Mouse (Mus musculus): ENCODE measurements around the gene Fgf3.

Fgf3 gene

DNA sequence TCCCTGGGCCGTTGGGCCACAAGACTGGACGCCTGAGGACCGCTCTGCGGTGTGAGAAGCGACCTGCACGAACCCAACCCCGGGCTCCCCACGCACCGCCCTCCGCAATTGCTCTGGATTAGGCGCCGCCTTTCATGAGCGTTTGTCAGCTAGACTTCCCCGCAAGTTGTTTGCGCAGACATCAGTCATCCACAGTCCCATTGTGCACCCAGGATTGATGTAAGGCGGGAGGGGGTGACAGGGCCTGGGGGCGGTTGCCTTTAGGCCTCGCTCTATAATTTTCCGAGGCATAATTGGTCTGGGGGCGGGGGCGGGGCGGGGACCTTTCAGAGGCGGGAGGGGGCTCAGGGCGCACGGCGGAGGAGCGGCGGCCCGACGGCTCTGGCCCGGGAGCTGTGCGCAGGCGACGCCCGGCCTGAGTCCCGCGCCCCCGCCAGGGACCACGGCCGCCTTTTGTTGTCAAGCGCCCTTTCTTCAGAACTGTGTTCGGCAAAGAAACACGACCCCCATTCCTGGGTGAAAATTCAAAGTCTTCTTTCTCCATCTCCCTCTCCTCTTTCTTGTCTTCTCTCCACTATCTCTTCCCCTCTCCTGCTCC lies at the start of gene Fgf3:
TSS of gene Fgf3 (plus strand) at position 193 of the 598 bp plus-strand sequence.
- no peak for DNase-seq

GRCm38 (mm10) chr7:144788631-144789030 lies 49.3 kb upstream of the Fgf3 start:
- no peak for DNase-seq

DNA sequence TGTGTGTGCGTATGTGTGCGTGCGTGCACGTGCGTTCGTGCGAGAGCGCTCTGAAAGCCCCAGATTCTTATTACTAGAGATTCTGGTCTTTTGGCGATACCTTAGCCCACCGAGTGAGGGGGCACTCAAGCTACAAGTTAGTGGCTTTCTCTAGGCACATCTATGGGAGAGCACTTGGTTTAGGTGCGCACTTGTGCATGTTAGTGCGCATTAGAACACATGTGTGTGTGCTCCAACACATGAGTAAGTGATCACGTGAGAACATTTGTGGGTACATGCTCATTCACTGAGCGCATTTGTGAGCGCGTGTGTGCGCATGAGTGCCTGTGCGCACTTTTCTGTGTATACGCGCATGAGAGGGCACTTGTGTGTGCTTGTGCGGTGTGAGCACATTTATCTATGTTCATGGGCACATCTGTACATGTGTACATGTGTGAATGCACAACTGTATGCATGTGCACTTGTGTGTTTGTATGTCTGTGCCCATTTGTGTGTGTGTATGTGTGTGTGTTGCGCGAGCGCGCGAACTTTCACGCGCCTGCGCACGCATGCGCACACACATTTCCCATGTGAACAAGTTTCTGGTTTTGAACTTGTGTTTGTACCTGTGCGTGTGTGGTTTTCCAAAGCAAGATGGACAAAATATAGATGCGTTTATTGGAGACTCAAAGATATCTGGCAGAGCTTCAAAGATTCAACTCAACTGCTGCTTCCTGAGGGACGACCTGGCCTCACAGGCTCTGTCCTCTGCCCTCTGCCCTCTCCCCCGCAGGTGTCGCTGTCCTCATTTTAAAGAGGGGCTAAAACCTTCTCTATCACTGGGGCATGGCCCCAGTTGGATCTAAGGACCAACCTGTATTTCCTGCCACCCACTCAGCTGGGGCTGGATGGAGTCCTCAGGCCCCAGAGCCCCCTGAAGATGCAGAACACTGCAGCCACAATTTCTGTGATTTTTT lies 48.0 kb upstream of the Fgf3 start:
- DNase-seq: no peak

GRCm38 (mm10) chr7:144791426-144791825 lies 46.5 kb upstream of the Fgf3 start:
- DNase-seq: no peak

- DNase-seq: no peak
These were observed 44.6 kb upstream of the Fgf3 start for GRCm38 (mm10) chr7:144793296-144793695.

- no peak for DNase-seq
These were observed 41.9 kb upstream of the Fgf3 start for GRCm38 (mm10) chr7:144795976-144796474.

- no peak for DNase-seq
These were observed 40.7 kb upstream of the Fgf3 start for GRCm38 (mm10) chr7:144796986-144797735.

GRCm38 (mm10) chr7:144798471-144798870 lies 39.4 kb upstream of the Fgf3 start:
- DNase-seq: no peak

- DNase-seq: no peak
These were observed 30.8 kb upstream of the Fgf3 start for GRCm38 (mm10) chr7:144807036-144807435.

- DNase-seq: no peak
These were observed 29.8 kb upstream of the Fgf3 start for GRCm38 (mm10) chr7:144807976-144808577.

- no peak for DNase-seq
These were observed 26.4 kb upstream of the Fgf3 start for GRCm38 (mm10) chr7:144811521-144811920.

DNA sequence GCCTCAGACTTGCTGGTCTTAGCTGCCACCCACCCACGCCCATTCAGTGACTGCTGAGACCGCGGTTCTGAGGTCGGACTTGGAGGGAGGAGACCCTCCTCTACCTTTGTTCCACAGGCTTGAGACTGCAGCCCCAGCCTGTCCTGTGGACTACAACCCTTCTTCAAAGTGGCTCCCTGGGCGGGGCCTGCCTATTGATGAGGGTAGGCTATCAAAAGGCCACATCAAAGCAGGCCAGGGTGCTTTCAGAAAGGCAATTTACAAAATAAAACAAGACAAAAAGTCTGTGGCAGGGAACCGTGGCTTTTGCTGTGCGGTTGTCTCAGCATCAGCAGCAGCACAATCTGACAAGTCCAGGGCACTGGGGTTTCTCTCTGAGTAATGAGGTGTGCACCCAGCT lies 16.0 kb upstream of the Fgf3 start:
- DNase-seq: no peak

DNA sequence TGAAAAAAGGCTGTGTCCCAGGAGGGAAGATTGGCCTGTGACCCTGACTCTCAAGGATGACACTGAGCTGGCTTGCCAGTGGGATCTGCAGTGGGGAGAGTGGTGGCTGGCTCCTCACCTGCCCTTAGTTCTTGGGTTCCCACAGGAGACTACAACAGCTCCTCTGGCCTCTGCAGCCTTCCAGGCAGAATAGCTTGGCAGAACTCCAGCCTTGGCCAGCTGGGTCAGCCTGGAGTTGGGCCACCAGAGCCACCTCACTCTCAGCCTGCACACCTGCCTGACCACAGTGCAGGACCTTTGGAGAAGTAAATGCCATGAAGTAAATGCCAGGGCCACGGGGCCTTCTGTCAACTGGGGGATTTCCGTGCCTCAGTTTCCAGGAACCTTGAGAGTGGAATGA lies 13.9 kb upstream of the Fgf3 start:
- no peak for DNase-seq

- DNase-seq: no peak
These were observed 9.5 kb upstream of the Fgf3 start for GRCm38 (mm10) chr7:144828369-144828768.

GRCm38 (mm10) chr7:144838522-144839503 lies 930 bp downstream of the Fgf3 start:
- DNase-seq: no peak

DNA sequence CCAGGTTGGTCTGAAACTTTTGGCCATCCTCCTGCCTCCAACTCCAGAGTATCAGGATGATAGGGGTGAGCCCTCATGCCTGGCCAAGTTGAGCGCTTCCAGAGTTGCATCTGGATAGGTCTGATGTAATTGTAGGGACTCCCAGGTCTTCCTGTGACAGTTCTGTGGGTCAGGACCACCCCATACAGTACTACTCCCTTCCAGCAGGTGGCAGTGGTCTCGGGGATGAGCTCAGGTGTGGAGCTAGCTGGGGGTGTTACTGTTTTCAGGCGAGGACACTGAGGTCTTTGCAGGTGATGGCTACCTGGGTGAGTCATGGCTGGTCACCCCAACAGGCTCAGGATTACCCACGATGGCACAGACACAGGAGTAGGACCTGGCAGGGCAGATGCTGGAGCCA lies 8.3 kb downstream of the Fgf3 start:
- no peak for DNase-seq

GRCm38 (mm10) chr7:144847067-144847466 lies 9.2 kb downstream of the Fgf3 start, which contains the start of gene Fgf4:
Gene Fgf4 (plus strand): TSS chr7:144847367.
- DNase-seq: no peak

- no peak for DNase-seq
These were observed 13.4 kb downstream of the Fgf3 start for GRCm38 (mm10) chr7:144851321-144851720.

DNA sequence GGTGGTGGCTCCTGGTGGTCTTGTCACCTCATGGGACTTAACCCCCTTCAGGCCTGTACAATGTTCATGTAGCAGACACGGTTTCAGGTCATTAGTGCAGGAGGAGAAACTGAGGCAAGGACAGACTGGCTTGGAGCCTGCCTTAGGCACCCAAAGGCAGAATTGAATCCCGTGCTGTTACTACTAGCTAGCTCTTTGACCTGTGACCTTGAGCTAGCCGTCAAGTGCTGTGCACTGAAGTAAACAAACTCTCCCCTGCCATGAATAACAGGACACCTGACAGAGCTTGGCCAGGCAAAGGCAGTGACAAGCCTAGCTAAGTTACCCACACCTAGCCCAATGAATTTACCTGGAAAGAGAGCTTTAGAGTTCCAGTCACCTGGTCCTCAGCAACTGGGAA lies 17.1 kb downstream of the Fgf3 start:
- DNase-seq: no peak

GRCm38 (mm10) chr7:144857158-144857557 lies 19.3 kb downstream of the Fgf3 start:
- no peak for DNase-seq

DNA sequence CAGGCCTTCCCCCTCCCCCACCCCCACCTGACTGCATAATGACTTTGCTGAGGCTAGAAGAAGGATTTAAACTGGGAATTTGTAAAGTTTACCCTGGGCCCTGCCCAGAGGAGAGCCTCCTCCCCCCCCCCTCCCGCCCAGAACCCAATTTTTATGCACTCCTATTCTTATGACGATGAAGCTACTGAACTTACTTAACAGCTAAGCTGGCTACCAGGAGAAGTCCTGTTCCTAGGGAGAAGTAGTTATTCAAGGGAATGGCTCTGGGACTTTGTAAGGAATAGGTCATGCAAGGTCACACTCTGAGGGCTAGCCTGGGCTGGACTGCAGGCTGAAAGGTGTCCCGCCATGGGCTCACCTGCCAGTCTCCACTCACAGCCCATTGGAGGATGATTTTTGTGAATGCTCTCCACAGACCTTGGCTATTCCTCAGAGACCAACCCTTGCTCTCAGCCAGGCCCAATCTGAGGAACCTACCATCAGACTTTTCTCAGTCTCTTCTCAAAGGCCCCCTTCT lies 20.0 kb downstream of the Fgf3 start:
- DNase-seq: no peak
